Mouse (Mus musculus) neural tube, embryonic 14.5 days (tissue): ENCODE results near the gene Chchd6. TPM values are rescaled to one million over a fixed set of nuclear protein-coding genes. Genes with fewer than 3 reads are reported as not detected.

Experiments
- polyA plus RNA-seq: library from polyadenylated mRNA; unstranded; fragments of >200 nt; fragmentation: Nextera tagmentation; extraction: Ambion mirVana; gene quantifications from 2 replicates; pipeline ENCODE4 v1.2.1, GENCODE M21; 2014

Chchd6 gene
- polyA plus RNA-seq, 1 experiment from 2014 or later = 218 TPM

Other genes starting within 250 kb of the Chchd6 start
- 37.8 and 38.3 TPM in 2 replicates for gene Plxna1, start 233.0 kb downstream of the Chchd6 start, polyA plus RNA-seq
- gene Txnrd3, start 48.3 kb upstream of the Chchd6 start, polyA plus RNA-seq = 12.8 and 13.5 TPM in 2 replicates
- gene Vmn1r40, start 111.9 kb upstream of the Chchd6 start, polyA plus RNA-seq = not detected in 2 replicates
- not detected in 2 replicates for gene Vmn1r41, start 145.1 kb upstream of the Chchd6 start, polyA plus RNA-seq